Mouse (Mus musculus) layer of hippocampus, adult 8-10 months (tissue): Measurements from ENCODE around the gene Vps8. TPM values are rescaled to one million over a fixed set of nuclear protein-coding genes. Genes with fewer than 3 reads are reported as not detected.

Experiments
- DNase-seq, 2 experiments: peaks; one replicate each; pipeline ENCODE4 v3.0.0; 2022; ENCODE audit warnings: low spot score in 2 of 2
- total RNA-seq, 4 experiments: library from RNA; stranded (reverse); gene quantifications; 2 replicates each; pipeline ENCODE4 v1.2.4; 2022

Gene Vps8
- total RNA-seq, 4 experiments from 2014 or later = 47.6 to 58.3 (median 51.8) TPM

DNA sequence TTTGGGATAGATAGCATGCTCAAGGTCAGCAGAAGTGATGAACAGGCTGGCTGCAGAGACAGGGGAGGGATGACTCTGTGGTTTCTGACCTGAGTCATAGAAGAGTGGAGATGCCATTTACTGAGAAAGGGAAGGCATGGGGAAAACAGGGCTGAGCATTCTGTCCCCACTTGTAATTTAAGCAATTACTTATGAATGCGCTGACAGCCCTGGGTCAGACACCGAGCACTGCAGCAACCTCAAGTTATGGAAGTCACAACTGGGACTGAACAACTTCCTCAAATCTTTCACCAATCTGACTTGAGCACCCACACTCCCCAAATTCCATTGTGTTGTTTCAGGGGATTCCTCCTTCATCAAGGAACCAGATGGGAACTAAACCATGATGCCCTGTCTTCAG is 19.5 kb upstream of the Vps8 start:
- DNase-seq = no peak

DNA sequence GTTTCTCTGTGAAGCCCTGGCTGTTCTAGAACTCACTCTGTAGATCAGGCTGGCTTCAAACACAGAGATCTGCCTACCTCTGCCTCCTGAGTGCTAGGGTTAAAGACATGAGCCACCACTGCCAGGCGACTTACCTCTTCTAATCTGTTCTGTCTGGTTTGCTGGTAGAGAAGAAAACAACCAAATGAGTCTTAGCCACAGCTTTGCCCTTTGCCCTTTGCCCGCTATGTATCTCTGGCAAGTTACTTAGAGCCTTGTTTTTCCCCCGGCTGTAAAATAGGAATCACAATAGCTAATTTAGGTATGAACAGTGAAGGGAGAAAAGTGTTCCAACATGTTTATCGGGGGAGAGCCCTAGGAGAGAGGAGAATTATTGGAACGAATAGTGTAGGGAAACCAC is 18.3 kb upstream of the Vps8 start:
- no peak for DNase-seq

DNA sequence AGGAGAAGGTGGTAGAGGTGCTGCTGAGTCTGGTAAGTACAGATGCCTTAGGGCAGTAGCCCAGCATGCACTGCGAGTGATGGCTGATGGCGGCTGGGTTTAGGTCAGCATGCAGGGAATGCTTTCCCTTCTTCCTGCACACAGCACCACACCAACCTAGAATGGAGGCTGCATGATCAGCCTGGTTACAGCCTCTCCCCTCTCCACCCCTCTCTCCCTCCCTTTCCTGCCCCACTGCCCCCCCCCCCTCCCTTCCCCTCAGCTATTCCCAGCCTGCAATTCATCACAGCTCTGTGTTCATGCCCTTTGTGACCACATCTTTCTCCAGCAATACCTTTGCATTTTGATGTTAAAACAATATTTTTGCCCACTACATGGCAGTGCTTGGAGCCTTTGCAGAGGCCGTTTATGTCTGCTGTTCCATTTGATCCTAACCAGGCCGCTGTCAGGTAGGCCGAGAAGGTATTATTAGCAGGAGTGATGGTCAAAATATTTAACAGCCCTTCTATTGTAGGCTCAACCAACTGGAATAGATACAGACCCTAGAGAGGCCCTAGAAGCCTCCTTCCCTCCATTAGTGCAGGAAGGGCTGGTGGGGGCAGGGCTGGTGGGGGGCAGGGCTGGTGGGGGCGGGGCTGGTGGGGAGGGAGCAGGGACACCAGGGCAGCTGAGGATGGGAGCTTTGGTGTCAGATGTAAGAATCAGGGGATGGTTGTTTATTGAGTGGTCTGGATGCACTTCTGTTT is 17.5 kb upstream of the Vps8 start:
- DNase-seq = no peak

DNA sequence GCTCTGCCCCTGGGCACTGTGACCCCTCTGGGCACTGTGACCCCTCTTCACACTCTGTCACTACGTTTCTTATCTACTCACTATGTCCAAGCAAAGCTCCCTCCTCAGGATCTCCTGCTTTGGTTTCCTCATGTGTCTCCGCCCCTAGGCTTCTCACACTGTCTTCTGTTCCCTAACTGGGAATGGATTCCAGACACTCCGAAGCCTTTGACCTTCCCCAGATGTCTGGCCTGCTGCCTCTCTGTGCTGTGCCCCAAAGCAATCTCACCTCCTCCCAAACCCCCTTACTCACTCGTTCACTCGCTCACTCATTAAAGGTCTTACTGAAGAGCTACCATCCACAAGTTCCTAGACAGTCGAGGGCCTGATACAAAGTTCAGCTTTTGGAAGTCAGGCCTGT is 16.8 kb upstream of the Vps8 start:
- no peak for DNase-seq

DNA sequence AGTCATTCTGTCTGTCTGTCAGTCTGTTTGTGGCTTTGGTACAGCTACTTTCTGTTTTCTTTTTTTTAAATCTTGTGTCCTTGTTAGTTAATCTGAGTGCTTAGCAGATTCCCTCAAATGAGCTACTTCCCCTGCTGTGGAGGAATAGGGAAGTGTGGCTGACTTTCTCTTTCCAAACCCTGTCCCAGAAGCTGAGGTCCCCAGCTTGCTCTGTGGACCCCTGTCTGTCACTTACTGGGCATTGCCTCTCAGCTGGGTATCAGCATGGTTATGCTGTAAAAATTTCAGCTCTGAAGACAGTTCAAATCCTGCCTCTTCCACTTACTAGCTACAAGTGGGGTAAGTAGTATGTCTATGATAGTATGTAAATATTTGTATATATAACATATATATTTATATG is 11.1 kb upstream of the Vps8 start:
- no peak for DNase-seq

DNA sequence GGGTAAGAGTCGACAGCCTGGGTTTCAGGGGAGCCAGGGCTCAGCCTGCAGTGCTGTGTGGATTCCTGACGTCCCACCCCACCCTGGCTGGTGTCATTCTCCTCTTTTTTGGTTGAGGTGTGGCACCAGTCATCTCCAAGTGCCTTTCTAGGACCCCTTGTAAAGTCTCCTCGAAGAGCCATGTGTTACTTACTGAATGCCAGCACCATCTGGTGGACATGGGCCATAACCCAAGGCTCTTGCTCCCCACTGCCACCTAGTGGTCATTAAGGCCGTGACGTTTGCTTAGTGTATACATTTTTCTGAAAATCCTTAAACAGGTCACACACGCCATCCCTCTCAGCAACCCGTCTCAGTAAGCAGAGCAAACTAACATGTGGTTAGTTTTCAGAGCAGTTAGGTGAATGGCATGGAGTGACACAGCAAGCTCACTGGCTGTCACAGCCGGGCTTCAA is 10.3 kb upstream of the Vps8 start:
- DNase-seq = peak; percentile 67 to 78

DNA sequence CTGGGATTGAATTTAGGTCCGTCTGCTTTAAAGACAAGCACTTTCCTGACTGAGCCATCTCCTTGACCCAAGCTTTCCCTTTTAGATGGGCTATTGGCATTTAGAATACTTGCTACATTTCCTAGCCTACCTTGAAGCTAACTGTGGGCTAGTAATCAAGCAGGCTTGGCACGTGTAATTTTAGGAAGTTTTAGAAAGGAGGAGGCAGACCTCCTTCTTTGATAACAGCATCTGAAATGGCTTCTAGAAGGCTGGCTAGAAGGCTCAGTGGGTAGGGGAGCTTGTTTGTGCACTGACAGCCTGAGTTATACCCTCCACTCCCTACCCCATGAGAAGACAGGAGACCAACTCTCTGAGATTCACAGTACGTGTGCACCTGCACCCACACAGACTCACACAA is 9.1 kb upstream of the Vps8 start:
- no peak for DNase-seq

DNA sequence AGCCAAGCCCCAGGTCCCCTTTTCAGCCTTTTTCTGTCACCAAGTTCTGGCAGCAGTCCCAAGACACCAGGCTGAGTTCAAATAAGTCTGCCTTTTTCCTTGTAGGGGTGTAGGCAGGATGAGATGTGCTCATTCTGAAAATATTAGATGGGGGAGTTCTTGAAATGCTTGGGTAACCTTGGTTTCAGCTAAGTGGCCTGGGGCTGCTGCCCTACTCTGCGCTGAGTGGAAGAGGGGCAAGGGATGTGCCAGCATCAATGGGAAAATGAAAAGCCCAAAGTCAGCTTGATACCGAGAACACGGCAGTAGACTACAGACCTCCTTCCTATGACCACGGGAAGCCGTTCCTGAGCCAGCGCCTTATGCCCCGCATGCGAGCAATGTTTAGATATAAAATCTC is 7.8 kb upstream of the Vps8 start:
- no peak for DNase-seq

DNA sequence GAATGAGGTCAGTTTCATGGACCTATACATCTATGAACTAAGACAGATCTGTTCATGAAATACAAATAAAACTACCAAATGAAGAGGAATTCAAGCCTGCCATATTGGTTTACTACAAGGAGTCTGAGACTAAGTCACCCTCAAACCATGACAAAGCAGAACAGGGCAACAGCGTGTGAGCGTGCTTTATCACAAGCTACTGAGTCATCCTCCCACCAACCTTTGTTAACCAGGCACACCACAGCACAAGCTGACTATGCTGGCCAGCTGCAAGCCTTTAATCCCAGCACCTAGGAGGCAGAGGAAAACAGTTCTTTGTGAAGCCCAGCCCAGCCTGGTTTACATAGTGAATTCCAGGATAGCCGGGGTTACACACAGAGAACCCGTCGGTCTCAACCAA is 4.9 kb upstream of the Vps8 start:
- no peak for DNase-seq

DNA sequence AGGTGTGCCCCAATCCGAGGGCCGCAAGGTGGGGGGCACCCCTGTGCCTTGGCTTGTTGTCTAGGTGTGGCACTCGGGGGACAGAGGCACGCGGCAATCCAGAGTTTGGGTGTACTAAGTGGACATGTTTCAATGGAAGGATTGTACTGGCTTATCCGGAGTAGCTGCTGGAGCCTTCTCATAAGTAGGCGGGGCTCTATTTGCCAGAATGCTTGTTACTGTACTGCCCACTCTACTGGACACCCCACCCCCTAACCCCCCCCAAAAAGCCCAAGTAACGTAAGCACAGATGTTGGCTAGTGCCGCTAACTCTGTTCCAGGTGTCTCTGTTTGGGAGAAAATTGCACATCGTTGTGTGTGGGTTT is 610 bp downstream of the Vps8 start:
- DNase-seq = no peak

DNA sequence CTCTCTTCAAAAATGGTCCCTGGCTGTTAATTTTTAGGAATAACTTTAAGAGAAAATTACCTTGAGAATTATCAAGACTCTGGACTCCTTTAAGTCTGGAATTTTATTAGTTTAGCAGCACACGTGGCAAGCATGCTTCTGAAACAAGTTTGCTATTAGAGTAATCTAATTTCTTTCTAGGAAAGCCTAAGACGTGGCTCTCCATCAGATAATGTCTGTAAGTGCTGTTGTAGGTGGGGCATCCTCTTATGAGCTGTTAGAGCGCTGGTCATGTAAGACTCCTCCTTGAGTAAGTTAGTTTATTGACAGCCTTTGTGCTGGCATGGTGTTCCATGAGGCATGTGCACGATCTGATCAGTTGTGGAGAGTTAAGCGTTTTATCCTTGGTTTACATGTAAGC is 5.2 kb downstream of the Vps8 start:
- no peak for DNase-seq

DNA sequence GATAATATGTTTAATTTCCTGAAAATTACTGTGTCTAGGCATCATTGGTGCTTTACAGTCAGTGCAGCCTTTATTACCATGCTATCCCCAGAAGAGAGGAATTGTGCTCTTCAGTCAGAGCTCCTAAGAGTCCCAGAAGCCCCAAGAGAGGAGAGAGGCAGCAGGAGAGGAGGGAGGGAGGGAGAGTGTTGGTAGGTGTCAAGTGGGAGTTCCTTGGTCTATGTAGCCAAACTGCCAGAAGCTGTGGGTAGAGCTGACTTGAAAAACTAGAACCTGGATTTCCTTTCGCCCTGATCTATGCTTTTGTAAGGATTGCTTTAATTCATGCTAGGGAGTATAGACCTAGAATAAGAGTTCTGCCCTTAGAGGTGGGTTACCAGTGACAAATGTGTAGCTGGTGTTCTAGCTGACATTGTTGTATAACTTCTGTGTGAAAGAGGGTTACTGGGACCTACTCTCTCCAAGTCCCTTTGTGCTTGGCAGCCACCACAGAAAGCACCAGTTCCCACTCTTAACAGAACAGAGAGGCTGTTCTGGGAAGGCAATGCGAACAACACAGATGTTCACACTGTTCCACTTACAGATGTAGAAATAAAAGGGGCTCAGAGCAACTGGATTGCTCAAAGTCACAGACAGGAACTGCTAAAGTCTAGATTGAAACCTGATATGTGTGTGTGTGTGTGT is 7.6 kb downstream of the Vps8 start:
- no peak for DNase-seq

DNA sequence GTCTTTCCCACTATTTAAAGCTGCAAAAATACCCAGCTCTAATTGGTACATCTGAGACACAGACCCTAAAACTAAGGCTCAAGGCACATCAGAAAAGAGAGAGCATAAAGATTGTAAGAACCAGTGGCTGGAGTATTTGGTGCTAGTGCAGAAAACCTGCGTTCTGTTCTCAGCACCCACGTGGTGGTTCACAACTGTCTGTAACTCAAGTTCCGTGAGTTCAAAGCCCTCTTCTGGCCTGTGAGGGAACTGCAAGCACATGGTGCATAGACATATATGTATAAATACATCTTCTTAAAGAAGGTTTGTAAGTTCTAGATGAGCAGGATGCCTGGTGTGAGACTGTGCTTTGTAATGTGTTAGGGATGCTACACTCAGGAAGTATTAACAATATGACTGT is 8.7 kb downstream of the Vps8 start:
- no peak for DNase-seq

DNA sequence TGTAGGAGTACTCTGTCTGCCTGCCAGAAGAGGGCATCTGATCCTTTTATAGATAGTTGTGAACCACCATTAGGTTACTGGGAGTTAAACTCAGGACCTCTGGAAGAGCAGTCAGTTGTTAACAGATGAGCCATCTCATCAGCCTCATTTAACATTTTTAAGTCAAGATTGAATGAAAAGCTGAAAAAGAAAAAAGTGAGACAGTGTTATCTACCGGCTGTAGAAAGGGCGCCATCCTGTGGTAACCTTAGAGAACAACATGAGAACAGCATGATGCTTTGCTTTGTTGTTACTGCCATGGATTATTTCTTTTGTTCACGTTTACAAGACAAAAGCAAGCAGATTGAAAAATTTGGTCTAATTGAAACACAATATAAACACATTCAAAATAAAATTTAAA is 10.6 kb downstream of the Vps8 start:
- DNase-seq = no peak

DNA sequence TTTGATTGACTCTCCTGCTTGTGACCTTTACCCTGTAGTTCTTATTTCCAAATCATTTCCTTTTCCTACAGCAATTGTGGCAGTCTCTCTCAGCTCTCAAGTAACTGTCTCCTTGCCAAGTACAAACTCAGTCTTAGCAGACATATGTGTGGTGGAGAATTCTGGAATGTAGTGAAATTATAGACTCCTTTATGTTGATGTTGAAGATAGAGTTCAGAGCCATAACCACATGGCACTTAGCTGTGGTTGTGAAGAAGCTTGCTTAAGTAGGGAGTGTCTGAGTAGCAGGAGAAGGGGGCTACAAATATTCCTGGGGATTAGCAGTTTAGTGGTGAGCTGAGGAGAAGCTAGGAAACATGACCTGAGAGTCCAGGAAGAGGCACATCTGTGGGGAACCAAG is 18.1 kb downstream of the Vps8 start:
- DNase-seq = no peak

DNA sequence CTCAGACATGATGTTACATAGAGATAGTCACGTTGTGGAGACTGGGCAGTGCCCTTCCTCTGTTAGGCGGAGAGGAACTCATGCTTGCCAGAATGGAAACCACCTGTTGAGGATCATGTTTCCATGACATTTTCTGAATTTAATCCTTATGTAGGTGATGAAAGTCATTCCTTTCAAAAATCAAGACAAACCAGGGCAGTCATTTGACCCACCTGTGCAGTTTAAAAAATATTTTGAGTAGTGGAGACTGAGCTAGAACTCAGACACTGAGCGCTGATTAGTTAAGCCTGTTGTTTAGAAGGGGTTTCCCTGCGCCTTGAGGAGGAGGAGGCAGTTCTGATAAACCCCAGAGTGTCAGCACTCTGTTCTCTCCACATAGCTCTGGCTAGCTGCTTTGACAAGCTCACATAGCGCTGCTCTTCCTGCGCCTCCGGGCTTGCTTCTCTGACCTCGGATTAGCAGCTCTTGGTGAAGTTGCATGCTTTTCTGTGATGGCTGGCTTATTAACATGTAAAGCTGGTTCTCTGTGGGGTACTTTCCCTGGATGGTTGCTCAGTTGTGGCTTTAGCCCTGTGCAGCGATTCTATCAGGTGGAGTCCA is 22.2 kb downstream of the Vps8 start:
- no peak for DNase-seq

DNA sequence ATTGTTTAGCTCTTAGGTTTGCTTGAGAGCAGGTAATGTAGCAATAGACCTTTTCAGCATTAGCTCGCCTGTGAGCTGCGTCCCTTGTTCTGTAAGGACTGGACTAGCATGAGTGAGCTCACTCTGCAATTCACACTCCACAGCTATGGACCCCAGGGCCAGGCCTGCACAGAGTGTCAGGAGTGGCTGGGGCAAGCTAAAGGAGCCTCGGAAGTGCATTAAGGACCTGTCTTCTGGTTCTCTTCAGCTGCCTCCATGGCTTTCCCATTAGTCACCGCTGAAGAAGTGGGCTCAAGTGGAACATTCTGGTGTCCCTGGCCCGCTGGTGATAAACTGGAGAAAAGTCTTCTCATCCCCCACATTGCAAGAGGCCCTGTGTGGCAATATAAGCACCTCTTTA is 24.5 kb downstream of the Vps8 start:
- DNase-seq = no peak

DNA sequence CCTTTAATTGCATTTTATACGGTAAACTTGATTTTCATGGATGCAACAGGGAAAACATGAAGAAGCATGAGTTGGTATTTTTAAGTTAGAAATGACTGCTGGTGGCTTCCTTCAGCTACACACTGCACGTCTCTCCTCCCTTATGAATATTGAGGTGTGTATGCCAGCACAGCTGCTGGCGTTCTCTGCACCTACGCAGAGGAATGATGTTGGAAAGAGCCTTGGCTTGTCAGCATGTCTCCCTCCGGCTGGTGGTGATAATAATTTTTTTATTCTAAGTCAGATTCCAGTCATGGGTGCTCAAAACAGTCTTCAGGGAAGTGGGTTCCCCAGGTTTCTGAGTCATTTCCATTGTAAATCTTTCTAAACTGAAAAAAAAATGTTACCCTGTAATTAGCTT is 25.5 kb downstream of the Vps8 start:
- no peak for DNase-seq

DNA sequence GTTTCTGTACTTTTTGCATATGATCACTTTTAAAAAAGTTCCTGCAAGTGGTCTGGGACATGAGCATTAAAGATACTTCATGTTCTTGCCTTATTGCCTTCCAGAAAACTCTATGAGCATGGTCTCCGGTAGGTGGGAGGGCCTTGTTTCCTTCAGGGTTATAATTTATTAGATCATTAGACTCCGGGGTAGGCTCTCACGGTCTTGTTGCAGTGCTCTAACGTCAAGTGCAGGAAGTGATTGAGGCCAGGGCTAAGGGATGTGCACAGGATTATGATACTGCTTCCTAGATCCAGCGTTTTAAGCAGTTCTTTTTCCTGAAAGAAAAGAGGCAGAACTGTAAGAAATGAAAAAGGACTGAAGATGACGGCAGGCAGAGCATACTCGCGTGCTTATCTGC is 27.0 kb downstream of the Vps8 start:
- DNase-seq = no peak

DNA sequence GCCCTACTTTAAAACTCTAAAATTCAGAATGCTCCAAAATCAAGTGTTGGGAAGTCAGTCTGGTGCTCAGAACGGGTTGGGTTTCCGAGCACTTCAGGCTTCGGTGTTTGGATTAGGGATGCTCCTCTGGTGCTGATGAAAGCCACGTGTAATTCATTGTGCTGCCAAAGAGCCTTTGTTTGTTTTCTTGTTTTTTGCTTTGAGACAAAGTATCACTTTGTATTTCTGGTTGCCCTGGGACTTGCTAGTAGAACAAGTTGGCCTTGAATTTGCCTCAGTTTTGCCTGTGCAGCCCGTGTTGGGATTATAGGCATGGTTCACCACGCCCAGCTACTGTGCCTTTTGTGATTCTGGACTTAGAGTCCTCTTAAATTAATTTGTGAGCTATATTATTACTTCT is 29.7 kb downstream of the Vps8 start:
- DNase-seq = no peak

DNA sequence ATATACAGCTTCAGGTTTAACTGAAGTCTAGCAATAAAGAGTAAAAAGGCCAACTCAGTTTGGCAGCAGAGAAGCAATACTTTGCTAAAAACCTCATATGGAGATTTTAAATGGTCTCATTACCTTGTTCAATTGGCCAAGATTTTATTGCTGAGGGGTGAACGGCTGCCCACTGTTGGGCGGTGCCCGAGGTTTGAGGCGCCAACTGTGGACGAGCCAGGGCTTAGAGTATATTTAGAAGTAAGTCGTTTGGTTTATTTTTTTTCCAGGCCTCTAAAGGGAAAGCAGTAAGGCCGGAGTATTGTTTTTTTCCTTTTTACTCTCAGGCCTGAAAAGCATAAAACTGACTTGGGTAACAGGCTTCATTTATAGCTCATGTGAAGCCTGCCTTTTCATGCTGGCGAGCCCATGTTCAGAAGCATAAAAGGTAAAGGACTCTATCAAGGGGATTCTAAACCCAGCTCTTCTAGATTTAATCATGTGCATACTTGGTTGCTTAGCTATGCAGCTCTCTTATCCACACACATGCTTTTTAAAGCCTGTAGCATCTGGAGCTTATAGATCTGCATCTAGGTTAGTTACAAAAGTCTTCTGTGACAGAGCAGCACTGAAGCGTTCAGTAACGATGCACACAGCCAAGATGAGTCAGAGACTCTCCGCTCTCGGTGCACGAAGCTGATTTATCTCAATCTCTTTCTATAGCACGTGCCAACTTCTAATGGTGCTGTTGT is 34.9 kb downstream of the Vps8 start:
- peak in 1 of 2 experiments; percentile 33 for DNase-seq

DNA sequence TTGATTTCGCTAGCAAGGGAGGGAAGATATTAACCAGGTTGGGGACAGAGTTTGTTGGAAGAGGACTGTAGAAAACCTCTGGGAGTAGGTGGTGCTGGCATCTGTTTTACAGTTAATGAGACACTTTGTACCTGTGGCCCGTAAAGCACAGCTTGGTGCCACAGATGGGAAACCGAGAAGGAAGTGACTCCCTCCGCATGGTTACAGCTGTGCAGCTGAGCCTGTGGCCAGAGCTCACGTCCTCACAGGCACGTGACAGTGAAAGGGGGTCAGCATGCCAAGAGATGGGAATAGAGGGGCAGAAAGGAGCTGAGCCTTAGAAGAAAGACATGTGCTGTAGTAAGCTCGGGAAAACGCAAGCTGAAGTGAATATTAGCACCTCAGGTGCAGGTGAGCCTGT is 43.0 kb downstream of the Vps8 start:
- no peak for DNase-seq
